Mouse (Mus musculus) small intestine, adult 10 weeks (tissue): Measurements from ENCODE around the gene Gm28044. TPM values are rescaled to one million over a fixed set of nuclear protein-coding genes. Genes with fewer than 3 reads are reported as not detected.

Experiments
- polyA plus RNA-seq: library from polyadenylated mRNA; stranded (reverse); fragments of 350-450 nt; fragmentation: Illumina TruSeq; extraction: RNeasy Lipid Tissue Mini Kit (QIAGEN cat#74804); gene quantifications from one replicate; pipeline ENCODE4 v1.2.3, GENCODE M21; 2014; ENCODE audit warnings: low replicate concordance

Gene Gm28044
- not detected for polyA plus RNA-seq

GRCm38 (mm10) chr13:67360131-67360744, at the start of gene Gm28044, which contains the start of gene Zfp953:
Gene Gm28044, minus strand, starts transcription at chr13:67360536.
Gene Zfp953, minus strand, starts transcription at chr13:67360605.

DNA sequence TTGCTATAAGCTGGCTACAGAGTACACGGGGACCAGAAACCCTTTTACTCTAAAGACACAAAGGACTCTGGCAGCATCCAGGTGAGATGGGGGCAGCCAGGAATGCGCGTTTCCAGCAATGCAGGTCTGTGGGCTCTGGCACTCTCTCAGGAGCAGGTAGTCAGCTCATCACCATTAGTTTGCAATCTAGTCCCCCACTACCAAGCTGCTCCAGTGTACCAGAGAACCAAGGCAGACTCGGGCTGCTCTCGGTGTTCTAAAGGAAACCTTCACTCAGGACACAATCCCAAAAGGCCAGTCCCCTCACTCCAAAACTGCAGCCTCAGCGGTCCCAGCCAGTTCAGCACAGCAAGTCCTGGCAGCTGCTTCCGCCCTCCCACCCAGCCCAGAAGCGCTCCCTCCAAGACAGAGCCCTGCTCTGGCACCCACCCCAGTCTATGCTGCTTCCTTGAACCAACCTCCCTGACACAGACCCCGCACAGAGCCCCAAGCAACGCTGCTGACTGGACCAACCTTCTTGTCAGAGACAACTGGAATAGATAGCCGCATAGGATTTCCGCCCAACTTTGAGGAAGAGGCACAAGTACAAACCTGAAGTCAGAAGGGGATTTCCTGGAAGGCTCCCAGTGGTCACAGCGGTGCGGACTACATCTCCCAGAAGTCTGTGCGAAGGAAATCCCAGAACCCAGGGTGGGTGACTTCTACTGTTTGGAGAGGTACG, 39.0 kb upstream of the Gm28044 start, which contains the start of gene Zfp429:
Zfp429 (minus strand) TSS at position 637 of the 721 bp plus-strand sequence.

GRCm38 (mm10) chr13:67375050-67375911, 14.9 kb upstream of the Gm28044 start, which contains the start of the genes Gm28041 and Zfp456:
Gene Gm28041, minus strand, starts transcription at chr13:67375733.
Gene Zfp456, minus strand, starts transcription at chr13:67375810.

GRCm38 (mm10) chr13:67332019-67332724, 28.2 kb downstream of the Gm28044 start, which contains the start of gene Zfp595:
Gene Zfp595, minus strand, starts transcription at chr13:67332570.

DNA sequence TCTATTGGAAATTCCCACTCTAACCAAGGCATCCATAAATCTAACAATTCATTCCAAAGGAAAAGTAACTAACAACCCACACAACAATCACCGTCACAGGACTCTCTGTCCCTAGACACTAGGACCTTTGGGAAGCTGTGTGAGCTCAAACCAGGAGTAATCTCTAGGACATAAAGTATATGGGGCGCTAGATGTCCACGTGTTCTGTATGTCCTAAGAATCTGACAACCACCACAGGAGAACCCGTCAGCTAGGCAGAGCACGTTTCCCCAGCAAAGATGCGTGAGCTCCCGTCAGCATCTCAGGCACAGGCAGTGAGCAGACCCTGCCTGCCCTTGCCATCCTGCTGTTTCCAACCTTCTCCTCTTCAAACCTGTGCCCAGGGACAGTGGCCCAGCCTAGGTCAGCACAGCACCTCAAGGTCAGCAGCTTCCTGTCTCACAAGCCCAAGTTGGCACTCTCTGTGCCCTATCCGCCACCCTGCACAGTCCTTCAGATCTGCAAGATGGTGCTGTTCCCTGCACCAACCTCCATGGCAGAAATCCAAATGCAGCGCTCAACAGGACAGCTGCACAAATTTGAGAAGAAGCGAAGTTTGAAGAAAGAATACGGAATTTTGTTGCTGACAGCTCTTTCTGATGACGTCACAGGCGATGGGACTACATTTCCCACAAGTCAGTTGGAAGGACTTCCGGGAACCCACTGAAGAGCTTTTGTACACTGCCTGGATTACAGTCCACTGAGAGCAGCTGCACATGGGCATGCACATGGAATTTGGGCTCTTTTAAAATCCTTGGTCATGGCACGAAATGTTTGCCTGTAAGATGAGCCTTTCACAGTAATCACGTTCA, 54.3 kb downstream of the Gm28044 start, which contains the start of gene Zfp457:
Zfp457 (minus strand) TSS at position 664 of the 851 bp plus-strand sequence.

GRCm38 (mm10) chr13:67278314-67278713, 82.0 kb downstream of the Gm28044 start, which contains the start of gene Zfp458:
Gene Zfp458, minus strand, starts transcription at chr13:67278466.

Other genes starting within 250 kb of the Gm28044 start
- 0.89 TPM for gene Rslcan18, start 244.3 kb downstream of the Gm28044 start, polyA plus RNA-seq
- gene Zfp759, start 238.9 kb downstream of the Gm28044 start, polyA plus RNA-seq, result 13.1 TPM
- gene Rsl1, start 187.4 kb downstream of the Gm28044 start, polyA plus RNA-seq, result 19.0 TPM
- gene Zfp455, start 166.0 kb downstream of the Gm28044 start, polyA plus RNA-seq, result 7.2 TPM
- 8.6 TPM for gene Zfp458, start 82.1 kb downstream of the Gm28044 start, polyA plus RNA-seq
- gene Zfp457, start 54.1 kb downstream of the Gm28044 start, polyA plus RNA-seq, result 1.9 TPM
- 33.3 TPM for gene Zfp595, start 28.0 kb downstream of the Gm28044 start, polyA plus RNA-seq
- 19.8 TPM for gene Zfp953, start 69 bp upstream of the Gm28044 start, polyA plus RNA-seq
- gene Gm28041, start 15.2 kb upstream of the Gm28044 start, polyA plus RNA-seq, result 1.0 TPM
- gene Zfp456, start 15.3 kb upstream of the Gm28044 start, polyA plus RNA-seq, result 12.1 TPM
- 37.8 TPM for gene Zfp429, start 39.3 kb upstream of the Gm28044 start, polyA plus RNA-seq
- 6.3 TPM for gene Zfp459, start 60.9 kb upstream of the Gm28044 start, polyA plus RNA-seq
- gene Zfp874a, start 91.1 kb upstream of the Gm28044 start, polyA plus RNA-seq, result 37.0 TPM
- gene Zfp874b, start 123.7 kb upstream of the Gm28044 start, polyA plus RNA-seq, result 24.8 TPM
- gene Zfp58, start 140.0 kb upstream of the Gm28044 start, polyA plus RNA-seq, result 25.0 TPM
- not detected for gene Gm26965, start 165.6 kb upstream of the Gm28044 start, polyA plus RNA-seq
- gene Zfp87, start 165.6 kb upstream of the Gm28044 start, polyA plus RNA-seq, result 20.5 TPM
- gene Zfp748, start 193.3 kb upstream of the Gm28044 start, polyA plus RNA-seq, result 26.7 TPM
- 36.9 TPM for gene Zfp729b, start 249.2 kb upstream of the Gm28044 start, polyA plus RNA-seq